Mouse (Mus musculus) hindbrain, embryonic 11.5 days (tissue): ENCODE data around the gene Tank. TPM values are rescaled to one million over a fixed set of nuclear protein-coding genes. Genes with fewer than 3 reads are reported as not detected.

Experiments used
- ATAC-seq: fragments of 200-750 bp; cut with Nextera tagmentation; 2 replicates; pipeline ENCODE4 v1.8.0; 2017; ENCODE audit warnings: mild to moderate bottlenecking, moderate TSS enrichment, moderate library complexity; ENCODE audit not compliant: low FRiP score
- DNase-seq: peaks from one replicate; pipeline ENCODE4 v3.0.0-alpha.2; 2015; ENCODE audit warnings: low spot score
- H3K27ac ChIP-seq: fragments of 300-500 bp; sonication (generic); 2 replicates; pipeline ENCODE4 v1.5.1; 2014; ENCODE audit warnings: mild to moderate bottlenecking, low read depth, low read length
- H3K27me3 ChIP-seq: fragments of 300-500 bp; sonication (generic); 2 replicates; pipeline ENCODE4 v1.6.1; 2014; ENCODE audit warnings: mild to moderate bottlenecking, low read length, moderate library complexity, mixed read lengths; ENCODE audit not compliant: control insufficient read depth, insufficient read depth
- H3K36me3 ChIP-seq: fragments of 300-500 bp; sonication (generic); 2 replicates; pipeline ENCODE4 v1.6.1; 2014; ENCODE audit warnings: mild to moderate bottlenecking, low read length, moderate library complexity, mixed read lengths; ENCODE audit not compliant: control insufficient read depth, insufficient read depth
- H3K4me1 ChIP-seq: fragments of 300-500 bp; sonication (generic); replicated peaks from 2 replicates; pipeline ENCODE4 v1.6.1; 2014; ENCODE audit warnings: low read length, mixed read lengths; ENCODE audit not compliant: control insufficient read depth, insufficient read depth
- H3K4me2 ChIP-seq: fragments of 300-500 bp; sonication (generic); replicated peaks from 2 replicates; pipeline ENCODE4 v1.6.1; 2014; ENCODE audit warnings: mild to moderate bottlenecking, low read depth, low read length
- H3K4me3 ChIP-seq: fragments of 300-500 bp; sonication (generic); 2 replicates; pipeline ENCODE4 v1.5.1; 2014; ENCODE audit warnings: low read depth, low read length
- H3K9ac ChIP-seq: fragments of 300-500 bp; sonication (generic); 2 replicates; pipeline ENCODE4 v1.6.1; 2014; ENCODE audit warnings: low read depth, low read length
- H3K9me3 ChIP-seq: fragments of 300-500 bp; sonication (generic); 2 replicates; pipeline ENCODE4 v1.6.1; 2016; ENCODE audit warnings: low read length; ENCODE audit not compliant: control insufficient read depth
- WGBS: fragments of 180-500 bp; shearing (Covaris S2); extraction: QIAGEN DNeasy Blood & Tissue Kit; methylation state at CpG from one replicate; pipeline ENCODE4 v1.1.7; 2014; 5-methylcytosine and 5-hydroxymethylcytosine counted together
- polyA plus RNA-seq: library from polyadenylated mRNA; unstranded; fragments of >200 nt; fragmentation: Nextera tagmentation; extraction: Ambion mirVana; gene quantifications from 2 replicates; pipeline ENCODE4 v1.2.1, GENCODE M21; 2014

Gene Tank
- polyA plus RNA-seq, 1 experiment from 2014 or later, result 35.8 TPM

GRCm38 (mm10) chr2:61576497-61576896, 1.9 kb upstream of the Tank start:
- Histone ChIP-seq H3K36me3 (no peaks in the 10 kb centered on the region), H3K9me3 (no peaks in the 10 kb centered on the region), H3K27ac (no peak overlapping the region), H3K4me3 (no peak overlapping the region), H3K4me2 (no peak overlapping the region), H3K27me3 (no peaks in the 10 kb centered on the region), H3K9ac (no peak overlapping the region), H3K4me1 (no peaks in the 10 kb centered on the region)
- DNase-seq, result no peak
- ATAC-seq, result no peak
- WGBS, result 87% methylated on average over 3 of the region's 3 CpGs

GRCm38 (mm10) chr2:61576928-61577695, 1.3 kb upstream of the Tank start:
- no peaks in the 10 kb centered on the region for H3K9me3 ChIP-seq
- DNase-seq (no peak), ATAC-seq (no peak)
- no peaks in the 10 kb centered on the region for H3K27me3 ChIP-seq
- H3K4me3 ChIP-seq, result no peak overlapping the region
- H3K4me2 ChIP-seq, result no peak overlapping the region
- WGBS, result 88% methylated on average over 17 of the region's 17 CpGs
- no peak overlapping the region for H3K27ac ChIP-seq
- H3K9ac ChIP-seq, result no peak overlapping the region
- no peaks in the 10 kb centered on the region for H3K4me1 ChIP-seq
- H3K36me3 ChIP-seq, result no peaks in the 10 kb centered on the region

GRCm38 (mm10) chr2:61577696-61578062, 706 bp upstream of the Tank start:
- H3K9ac ChIP-seq, result no peak overlapping the region
- H3K36me3 ChIP-seq, result no peaks in the 10 kb centered on the region
- no peak overlapping the region for H3K4me2 ChIP-seq
- no peak for DNase-seq
- no peaks in the 10 kb centered on the region for H3K4me1 ChIP-seq
- H3K27ac ChIP-seq, result no peak overlapping the region
- no peak for ATAC-seq
- no peaks in the 10 kb centered on the region for H3K9me3 ChIP-seq
- H3K4me3 ChIP-seq, result no peak overlapping the region
- WGBS, result 68% methylated on average over 7 of the region's 7 CpGs
- no peaks in the 10 kb centered on the region for H3K27me3 ChIP-seq

- Histone ChIP-seq H3K4me1 (no peaks in the 10 kb centered on the region), H3K9me3 (no peaks in the 10 kb centered on the region), H3K9ac (no peak overlapping the region), H3K36me3 (no peaks in the 10 kb centered on the region), H3K4me2 (no peak overlapping the region), H3K27me3 (no peaks in the 10 kb centered on the region), H3K27ac (no peak overlapping the region), H3K4me3 (no peak overlapping the region)
- WGBS, result 68% methylated on average over 3 of the region's 3 CpGs
- no peak for DNase-seq
- ATAC-seq, result no peak
These were observed 1.2 kb downstream of the Tank start for GRCm38 (mm10) chr2:61579501-61579990.

- ATAC-seq (no peak), DNase-seq (no peak)
- no peaks in the 10 kb centered on the region for H3K9me3 ChIP-seq
- no peak overlapping the region for H3K9ac ChIP-seq
- whole genome bisulfite sequencing, result 84% methylated on average over 3 of the region's 3 CpGs
- H3K4me1 ChIP-seq, result no peaks in the 10 kb centered on the region
- H3K27ac ChIP-seq, result no peak overlapping the region
- no peak overlapping the region for H3K4me3 ChIP-seq
- no peaks in the 10 kb centered on the region for H3K36me3 ChIP-seq
- H3K4me2 ChIP-seq, result no peak overlapping the region
- H3K27me3 ChIP-seq, result no peaks in the 10 kb centered on the region
These were observed 1.7 kb downstream of the Tank start for GRCm38 (mm10) chr2:61580091-61580490.

- Histone ChIP-seq H3K9ac (no peak overlapping the region), H3K9me3 (no peaks in the 10 kb centered on the region), H3K4me2 (no peak overlapping the region), H3K27me3 (no peaks in the 10 kb centered on the region), H3K4me1 (no peaks in the 10 kb centered on the region), H3K36me3 (no peaks in the 10 kb centered on the region), H3K4me3 (no peak overlapping the region), H3K27ac (no peak overlapping the region)
- ATAC-seq (no peak), DNase-seq (no peak)
- WGBS, result 77% methylated on average over 10 of the region's 10 CpGs
These were observed 2.2 kb downstream of the Tank start for GRCm38 (mm10) chr2:61580555-61581080.

- no peak for DNase-seq
- ATAC-seq, result no peak
- Histone ChIP-seq H3K9me3 (no peaks in the 10 kb centered on the region), H3K36me3 (no peaks in the 10 kb centered on the region), H3K27me3 (no peaks in the 10 kb centered on the region), H3K9ac (no peak overlapping the region), H3K4me2 (no peak overlapping the region), H3K4me3 (no peak overlapping the region), H3K27ac (no peak overlapping the region), H3K4me1 (no peaks in the 10 kb centered on the region)
- WGBS, result 87% methylated on average over 5 of the region's 5 CpGs
These were observed 4.4 kb downstream of the Tank start for GRCm38 (mm10) chr2:61582578-61583315.

GRCm38 (mm10) chr2:61585447-61585846, 7.1 kb downstream of the Tank start:
- H3K9ac ChIP-seq, result no peak overlapping the region
- H3K4me1 ChIP-seq, result no peaks in the 10 kb centered on the region
- no peak overlapping the region for H3K27ac ChIP-seq
- WGBS, result 71% methylated on average over 1 of the region's 1 CpGs
- H3K27me3 ChIP-seq, result no peaks in the 10 kb centered on the region
- DNase-seq (no peak), ATAC-seq (no peak)
- H3K4me2 ChIP-seq, result no peak overlapping the region
- no peaks in the 10 kb centered on the region for H3K9me3 ChIP-seq
- H3K36me3 ChIP-seq, result no peaks in the 10 kb centered on the region
- no peak overlapping the region for H3K4me3 ChIP-seq
